Comparison of ENCODE assay signal across 8 mouse cellular contexts in the genomic region with DNA sequence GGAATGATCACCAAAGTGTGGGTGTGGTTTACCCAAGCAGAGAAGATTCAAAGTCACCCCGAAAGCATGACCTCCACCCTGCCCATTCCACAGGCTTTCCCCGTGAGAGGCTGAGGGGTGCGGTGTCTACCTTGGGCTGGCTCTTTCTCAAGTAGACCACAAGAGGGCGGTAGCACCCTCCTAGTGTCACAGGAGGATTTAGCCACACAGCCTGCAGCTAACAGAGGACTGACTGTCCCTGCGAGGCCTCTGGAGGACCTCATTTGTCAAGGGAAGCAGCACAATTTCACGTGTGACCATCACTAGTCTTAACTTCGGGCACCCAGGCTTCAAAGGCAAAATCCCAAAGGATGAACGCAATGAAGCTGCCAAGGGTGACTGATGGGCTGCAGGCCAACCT. TPM values are rescaled to one million over a fixed set of nuclear protein-coding genes. Genes with fewer than 3 reads are reported as not detected.
DNase-seq lines count a peak whose midpoint lies in the region; ATAC-seq lines count a peak whose summit lies in the region.
"Had no signal": no experiment of that assay in that cellular context is flagged by ENCODE, and none has a peak within 500 bp of the region (broad histone marks: within the 10 kb centered on the region; RNA-seq: fewer than 3 reads in every experiment).

No protein-coding gene starts in this region.

- H3K9me3 ChIP-seq in forebrain, embryonic 11.5 days (ENCODE audit: control insufficient read depth, low read length), result no peaks in the 10 kb centered on the region
- H3K9me3 ChIP-seq in hindbrain, embryonic 10.5 days, result no peaks in the 10 kb centered on the region

- no peak overlapping the region for H3K4me2 ChIP-seq in forebrain, embryonic 11.5 days (ENCODE audit: low read depth, low read length, severe bottlenecking)

- ATAC-seq in forebrain, embryonic 11.5 days (replicated peaks; ENCODE audit: low FRiP score), result peak; percentile 71

- H3K9ac ChIP-seq in forebrain, embryonic 11.5 days (ENCODE audit: low read length), result no peak overlapping the region

- H3K4me3 ChIP-seq in forebrain, embryonic 11.5 days (ENCODE audit: low read depth, low read length), result no peak overlapping the region
- H3K4me3 ChIP-seq in hindbrain, embryonic 10.5 days, result no peak overlapping the region

- H3K4me1 ChIP-seq in forebrain, embryonic 11.5 days (replicated peaks; ENCODE audit: control insufficient read depth, insufficient read depth, low read length), result no peaks in the 10 kb centered on the region
- peaks cover 4% of the 10 kb centered on the region; the same call in 1 of the 2 replicates for H3K4me1 ChIP-seq in hindbrain, embryonic 10.5 days (replicated peaks)

- 20% methylated on average over 8 of the region's 8 CpGs for WGBS in forebrain, embryonic 11.5 days
- 19% methylated on average over 8 of the region's 8 CpGs for WGBS in hindbrain, embryonic 10.5 days

- H3K27ac ChIP-seq in forebrain, embryonic 11.5 days (ENCODE audit: low read depth, low read length), result no peak overlapping the region
- no peak overlapping the region for H3K27ac ChIP-seq in hindbrain, embryonic 10.5 days

- no peaks in the 10 kb centered on the region for H3K27me3 ChIP-seq in forebrain, embryonic 11.5 days (ENCODE audit: control insufficient read depth, insufficient read depth, low read length)
- no peaks in the 10 kb centered on the region for H3K27me3 ChIP-seq in hindbrain, embryonic 10.5 days (ENCODE audit: insufficient read depth, poor library complexity, severe bottlenecking)

- H3K36me3 ChIP-seq in forebrain, embryonic 11.5 days (ENCODE audit: control insufficient read depth, insufficient read depth, low read length), result no peaks in the 10 kb centered on the region
- no peaks in the 10 kb centered on the region for H3K36me3 ChIP-seq in hindbrain, embryonic 10.5 days

- peak; percentile 51 for DNase-seq in Muller cell, postnatal 12 days (ENCODE audit: inconsistent ontology term)
- peak; percentile 14 for DNase-seq in brain, embryonic 18.5 days (ENCODE audit: low read depth, low spot score)
- peak; percentile 77 for DNase-seq in forebrain, embryonic 11.5 days (ENCODE audit: low spot score)
- peak; percentile 60 for DNase-seq in hindbrain, embryonic 10.5 days (ENCODE audit: low spot score)
- DNase-seq in layer of hippocampus, adult 18-20 months (ENCODE audit: low spot score in 2 of 2), result peak; percentile 50 to 72
- DNase-seq in lung, postnatal 10 days, result peak; percentile 77
- peak; percentile 56 for DNase-seq in retina, adult 2 months (ENCODE audit: low read depth, low spot score)

RNA-seq across cellular contexts. Expression of a gene that starts 17.9 kb away (rescaled TPM):
- 25.8 and 26.0 TPM in 2 replicates for polyA plus RNA-seq in forebrain, embryonic 11.5 days (2014; fragmentation: Nextera tagmentation; extraction: Ambion mirVana)
- 20.5 and 27.1 TPM in 2 replicates for polyA plus RNA-seq in hindbrain, embryonic 10.5 days (2016; fragmentation: Nextera tagmentation; extraction: Ambion mirVana)
- 10 to 100 TPM; 14.7 to 19.0 TPM for total RNA-seq in layer of hippocampus, adult 18-20 months (2021)

RNA-seq across cellular contexts. Expression of a gene that starts 37.3 kb away (rescaled TPM):
- polyA plus RNA-seq in forebrain, embryonic 11.5 days (2014; fragmentation: Nextera tagmentation; extraction: Ambion mirVana), result 0.16 and 0.40 TPM in 2 replicates
- 0.10 and 0.24 TPM in 2 replicates for polyA plus RNA-seq in hindbrain, embryonic 10.5 days (2016; fragmentation: Nextera tagmentation; extraction: Ambion mirVana)
- total RNA-seq in layer of hippocampus, adult 18-20 months (2021), result under 1 TPM in 1 of 2 experiments, not detected in 1; 0.42 TPM
- total RNA-seq: gastrocnemius, adult 8-10 months had no signal

RNA-seq across cellular contexts. Expression of a gene that starts 59.6 kb away (rescaled TPM):
- 4.6 and 6.3 TPM in 2 replicates for polyA plus RNA-seq in forebrain, embryonic 11.5 days (2014; fragmentation: Nextera tagmentation; extraction: Ambion mirVana)
- polyA plus RNA-seq in hindbrain, embryonic 10.5 days (2016; fragmentation: Nextera tagmentation; extraction: Ambion mirVana), result 2.2 TPM in 2 replicates
- total RNA-seq in layer of hippocampus, adult 18-20 months (2021), result 10 to 100 TPM; 61.3 to 70.6 TPM

Comparison
In these comparisons a context has a peak if more than half of its experiments do, and no peak if none do; other contexts are left out.
1. DNase-seq: peak in every context shown above with its lines; median percentile 77 in forebrain, embryonic 11.5 days; 77 in lung, postnatal 10 days; 61 in layer of hippocampus, adult 18-20 months; 60 in hindbrain, embryonic 10.5 days; 56 in retina, adult 2 months; 51 in Muller cell, postnatal 12 days; 14 in brain, embryonic 18.5 days.